Mouse (Mus musculus) MEL (cell line): ENCODE results near the gene Mmachc. TPM values are rescaled to one million over a fixed set of nuclear protein-coding genes. Genes with fewer than 3 reads are reported as not detected.

Experiments
- DNase-seq: peaks from one replicate; pipeline ENCODE4 v3.0.0; 2011; ENCODE audit warnings: low read depth, low spot score
- H3K27ac ChIP-seq: 2 replicates; pipeline ENCODE4 v1.5.1; 2012; ENCODE audit warnings: low read depth, mild to moderate bottlenecking, control low read depth, low read length, moderate library complexity; ENCODE audit not compliant: control insufficient read depth
- H3K27me3 ChIP-seq, 2 experiments: fragments of 150-350 bp in 1 of 2; sonication (generic) in 1 of 2; 2 replicates each; pipeline ENCODE4 v1.6.1; 2012; ENCODE audit warnings: low read length in 2 of 2, mild to moderate bottlenecking in 2 of 2, improper control_type of control experiment in 1 of 2, moderate library complexity in 1 of 2; ENCODE audit not compliant: insufficient read depth in 2 of 2, control insufficient read depth in 1 of 2
- H3K36me3 ChIP-seq, 2 experiments: 2 replicates each; pipeline ENCODE4 v1.6.1; 2012 to 2014; ENCODE audit warnings: low read length in 2 of 2, improper control_type of control experiment in 1 of 2, inconsistent platforms in 1 of 2, mild to moderate bottlenecking in 1 of 2; ENCODE audit not compliant: insufficient read depth in 2 of 2, control insufficient read depth in 1 of 2
- H3K4me1 ChIP-seq, 2 experiments: fragments of 150-350 bp in 1 of 2; sonication (generic) in 1 of 2; 2 replicates each; pipeline ENCODE4 v1.6.1; 2012; ENCODE audit warnings: low read length in 2 of 2, improper control_type of control experiment in 1 of 2, mild to moderate bottlenecking in 1 of 2; ENCODE audit not compliant: insufficient read depth in 2 of 2, control insufficient read depth in 1 of 2
- H3K4me3 ChIP-seq, 2 experiments: fragments of 150-350 bp in 1 of 2; sonication (generic) in 1 of 2; 2 replicates each; pipeline ENCODE4 v1.5.1; 2012; ENCODE audit warnings: low read depth in 2 of 2, low read length in 2 of 2, mild to moderate bottlenecking in 2 of 2, moderate library complexity in 2 of 2, control low read depth in 1 of 2, improper control_type of control experiment in 1 of 2; ENCODE audit not compliant: control insufficient read depth in 1 of 2, insufficient read depth in 1 of 2
- H3K79me2 ChIP-seq: 2 replicates; pipeline ENCODE4 v1.6.1; 2012; ENCODE audit warnings: mild to moderate bottlenecking, low read length, moderate library complexity; ENCODE audit not compliant: control insufficient read depth, poor library complexity, insufficient read depth
- H3K9ac ChIP-seq: 2 replicates; pipeline ENCODE4 v1.6.1; 2012; ENCODE audit warnings: low read depth, mild to moderate bottlenecking, control low read depth, low read length, moderate library complexity; ENCODE audit not compliant: control insufficient read depth, poor library complexity, severe bottlenecking
- H3K9me3 ChIP-seq: fragments of 150-350 bp; sonication (generic); replicated peaks from 2 replicates; pipeline ENCODE4 v1.6.1; 2012; ENCODE audit warnings: mild to moderate bottlenecking, low read length, improper control_type of control experiment, moderate library complexity; ENCODE audit not compliant: insufficient read depth
- CHD1 ChIP-seq: IDR thresholded peaks from 2 replicates; pipeline ENCODE4 v1.6.1; 2012; ENCODE audit warnings: low read depth, mild to moderate bottlenecking, inconsistent platforms, low read length, improper control_type of control experiment
- CHD2 ChIP-seq: IDR thresholded peaks from 2 replicates; pipeline ENCODE4 v1.6.1; 2011; ENCODE audit warnings: low read length, improper control_type of control experiment
- CTCF ChIP-seq, 3 experiments: IDR thresholded peaks in 2 of 3; conservative IDR thresholded peaks in 1 of 3; 2 replicates each; pipeline ENCODE4 v1.5.1; 2011 to 2012; ENCODE audit warnings: low read length in 3 of 3, low read depth in 2 of 3, mild to moderate bottlenecking in 2 of 3, improper control_type of control experiment in 1 of 3, inconsistent platforms in 1 of 3, mixed read lengths in 1 of 3, moderate library complexity in 1 of 3; ENCODE audit not compliant: control insufficient read depth in 1 of 3, insufficient read depth in 1 of 3, poor library complexity in 1 of 3, severe bottlenecking in 1 of 3
- ELF1 ChIP-seq: IDR thresholded peaks from 2 replicates; pipeline ENCODE4 v1.6.1; 2014; ENCODE audit warnings: low read depth, mild to moderate bottlenecking, inconsistent platforms, low read length, improper control_type of control experiment, moderate library complexity
- EP300 ChIP-seq, 2 experiments: IDR thresholded peaks; 2 replicates each; pipeline ENCODE4 v1.6.1; 2011; ENCODE audit warnings: improper control_type of control experiment in 2 of 2, low read length in 2 of 2, low read depth in 1 of 2, mild to moderate bottlenecking in 1 of 2
- ETS1 ChIP-seq: IDR thresholded peaks from 2 replicates; pipeline ENCODE4 v1.6.1; 2012; ENCODE audit warnings: low read depth, mild to moderate bottlenecking, inconsistent platforms, low read length, improper control_type of control experiment, moderate library complexity
- HCFC1 ChIP-seq: IDR thresholded peaks from 2 replicates; pipeline ENCODE4 v1.6.1; 2012; ENCODE audit warnings: low read depth, mild to moderate bottlenecking, inconsistent platforms, low read length, improper control_type of control experiment, moderate library complexity
- KAT2A ChIP-seq: conservative IDR thresholded peaks from 2 replicates; pipeline ENCODE4 v1.6.1; 2012; ENCODE audit warnings: low read depth, low read length, improper control_type of control experiment, inconsistent platforms
- MAZ ChIP-seq: IDR thresholded peaks from 2 replicates; pipeline ENCODE4 v1.6.1; 2012; ENCODE audit warnings: low read depth, mild to moderate bottlenecking, inconsistent platforms, low read length, improper control_type of control experiment
- MEF2A ChIP-seq: IDR thresholded peaks from 2 replicates; pipeline ENCODE4 v1.6.1; 2014; ENCODE audit warnings: low read depth, mild to moderate bottlenecking, inconsistent platforms, low read length, improper control_type of control experiment; ENCODE audit not compliant: poor library complexity, insufficient replicate concordance, severe bottlenecking; ENCODE audit errors: extremely low read depth
- POLR2AphosphoS2 ChIP-seq: IDR thresholded peaks from 2 replicates; pipeline ENCODE4 v1.6.1; 2011; ENCODE audit warnings: low read length, improper control_type of control experiment
- RCOR1 ChIP-seq: IDR thresholded peaks from 2 replicates; pipeline ENCODE4 v1.6.1; 2012; ENCODE audit warnings: low read depth, mild to moderate bottlenecking, inconsistent platforms, low read length, improper control_type of control experiment
- SIN3A ChIP-seq: IDR thresholded peaks from 2 replicates; pipeline ENCODE4 v1.6.1; 2012; ENCODE audit warnings: low read length, improper control_type of control experiment, inconsistent platforms
- UBTF ChIP-seq: IDR thresholded peaks from 2 replicates; pipeline ENCODE4 v1.6.1; 2012; ENCODE audit warnings: low read depth, mild to moderate bottlenecking, inconsistent platforms, low read length, improper control_type of control experiment, moderate library complexity, borderline replicate concordance; ENCODE audit not compliant: insufficient read depth
- USF1 ChIP-seq: IDR thresholded peaks from 2 replicates; pipeline ENCODE4 v1.6.1; 2014; ENCODE audit warnings: low read depth, mild to moderate bottlenecking, inconsistent platforms, low read length, improper control_type of control experiment, moderate library complexity
- ZC3H11A ChIP-seq: IDR thresholded peaks from 2 replicates; pipeline ENCODE4 v1.6.1; 2012; ENCODE audit warnings: low read depth, mild to moderate bottlenecking, inconsistent platforms, low read length, improper control_type of control experiment
- ZMIZ1 ChIP-seq: IDR thresholded peaks from 2 replicates; pipeline ENCODE4 v1.6.1; 2012; ENCODE audit warnings: low read depth, mild to moderate bottlenecking, inconsistent platforms, low read length, improper control_type of control experiment, moderate library complexity
- ZNF384 ChIP-seq: IDR thresholded peaks from 2 replicates; pipeline ENCODE4 v1.6.1; 2012; ENCODE audit warnings: low read depth, mild to moderate bottlenecking, inconsistent platforms, low read length, improper control_type of control experiment
- polyA plus RNA-seq, 2 experiments: library from polyadenylated mRNA; stranded (reverse) in 1 of 2; unstranded in 1 of 2; fragments of >175 nt in 1 of 2; fragments of >200 nt in 1 of 2; gene quantifications; 2 replicates each; pipeline versions ENCODE4 v1.2.1 to v1.2.4; 2012; ENCODE audit warnings: low replicate concordance in 2 of 2, low read depth in 1 of 2; ENCODE audit not compliant: insufficient read length in 2 of 2, insufficient read depth in 1 of 2, missing spikeins in 1 of 2
- total RNA-seq: library from RNA; depleted of rRNA; stranded (reverse); fragments of 300-350 nt; gene quantifications from 2 replicates; pipeline ENCODE4 v1.2.3, GENCODE M21; 2012

Mmachc gene
- total and polyA plus RNA-seq, 3 experiments: 15.1 to 22.8 TPM; not detected in 1

DNA sequence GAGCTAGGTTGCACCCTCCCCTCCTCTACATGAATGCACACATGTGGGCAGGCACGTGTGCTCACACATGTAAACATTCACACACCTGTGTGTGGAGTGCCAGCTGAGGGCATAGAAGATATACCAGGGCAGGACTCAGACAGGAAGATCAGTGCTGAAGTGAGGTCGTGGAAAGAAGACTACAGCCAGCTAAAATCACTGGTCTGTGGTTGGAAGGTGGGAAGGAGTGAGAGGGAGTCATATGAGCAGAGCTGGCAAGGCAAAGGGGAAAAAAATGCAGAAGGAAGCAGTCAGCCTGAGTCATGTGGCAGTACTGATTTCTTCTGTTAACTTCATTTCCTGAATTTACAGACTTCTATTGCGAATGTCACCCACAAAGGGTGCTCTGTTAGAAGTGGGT, 40.1 kb downstream of the Mmachc start:
- Histone ChIP-seq H3K36me3 (peaks cover 0 to 5% of the 10 kb centered on the region in 2 experiments; a peak in 2 of 4 replicates), H3K4me1 (peaks cover 3 to 7% of the 10 kb centered on the region in 2 experiments; a peak in 2 of 4 replicates), H3K4me3 (no peak overlapping the region), H3K79me2 (no peaks in the 10 kb centered on the region), H3K27ac (no peak overlapping the region), H3K9ac (no peak overlapping the region), H3K9me3 (no peaks in the 10 kb centered on the region), H3K27me3 (no peaks in the 10 kb centered on the region; a peak in 1 of 4 replicates)
- no peak for TF ChIP-seq POLR2AphosphoS2
- no peak for TF ChIP-seq UBTF
- TF ChIP-seq ZNF384: peak; percentile 54; the same call in 1 of the 2 replicates
- peak; percentile 96 for TF ChIP-seq RCOR1
- TF ChIP-seq ZMIZ1: no peak
- 0 out of 4 replicates have a peak, but pooled peaks have one; percentile 17 to 20 for TF ChIP-seq EP300 (IDR thresholded peaks at IDR 0.05; ENCODE audit: low read depth in 1 of 2, low read length in 2 of 2)
- peak; percentile 72 for TF ChIP-seq USF1
- peak; percentile 61 for DNase-seq

DNA sequence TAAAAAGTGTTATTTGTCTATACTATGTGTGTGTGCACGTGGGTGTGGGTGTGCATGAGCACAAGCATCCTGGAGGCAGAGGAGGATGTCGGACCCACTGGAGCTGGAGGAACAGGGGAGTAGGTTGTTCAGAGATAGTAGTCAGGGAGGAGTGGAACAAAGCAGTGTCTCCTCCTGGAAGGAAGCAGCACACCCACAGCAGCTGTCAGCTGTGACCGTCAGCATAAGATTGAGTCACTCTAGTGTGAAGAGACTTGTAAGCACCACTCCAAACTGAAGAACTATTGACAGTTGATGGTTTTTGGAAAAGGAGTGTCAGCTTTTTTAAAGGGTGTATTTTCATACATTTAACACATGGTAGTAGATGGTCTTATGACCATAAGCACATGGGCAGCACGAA, 41.6 kb downstream of the Mmachc start:
- TF ChIP-seq CHD1: no peak
- no peak for TF ChIP-seq CHD2
- no peak for TF ChIP-seq SIN3A
- TF ChIP-seq ETS1: no peak
- no peak for TF ChIP-seq MAZ
- no peak for TF ChIP-seq ZC3H11A
- TF ChIP-seq MEF2A: no peak
- no peak for TF ChIP-seq HCFC1
- no peak for TF ChIP-seq ELF1
- TF ChIP-seq CTCF (IDR thresholded peaks at IDR 0.05 in 2 of 3, conservative IDR thresholded peaks at IDR 0.05 in 1 of 3; ENCODE audit: control insufficient read depth in 1 of 3, insufficient read depth in 1 of 3, low read depth in 2 of 3, low read length in 3 of 3, poor library complexity in 1 of 3, severe bottlenecking in 1 of 3): no peak
- no peak for TF ChIP-seq KAT2A
- no peaks in the 10 kb centered on the region; a peak in 1 of 4 replicates for H3K27me3 ChIP-seq
- no peak overlapping the region for H3K4me3 ChIP-seq
- no peak overlapping the region for H3K9ac ChIP-seq
- no peaks in the 10 kb centered on the region for H3K79me2 ChIP-seq
- H3K9me3 ChIP-seq: no peaks in the 10 kb centered on the region
- H3K4me1 ChIP-seq: peaks cover 0 to 7% of the 10 kb centered on the region in 2 experiments; a peak in 2 of 4 replicates
- no peaks in the 10 kb centered on the region; a peak in 1 of 4 replicates for H3K36me3 ChIP-seq
- H3K27ac ChIP-seq: no peak overlapping the region
- no peak for DNase-seq
